Mouse (Mus musculus) gastrocnemius, postnatal 25 days (tissue): ENCODE measurements around the gene Spi1. TPM values are rescaled to one million over a fixed set of nuclear protein-coding genes. Genes with fewer than 3 reads are reported as not detected.
"Not testable (repeated sequence)": the region's sequence is repeated elsewhere in the genome, so short reads cannot be mapped to it uniquely, and the experiment has no call there.

Experiments
- DNase-seq: peaks from one replicate; pipeline ENCODE4 v3.0.0; 2022
- long read RNA-seq, 2 experiments: library from polyadenylated mRNA; stranded (forward); transcript quantifications; one replicate each; pipeline ENCODE4 v2.0.0; 2021
- total RNA-seq, 2 experiments: library from RNA; stranded (reverse); gene quantifications; 1 replicate in 1 of 2; 2 replicates in 1 of 2; pipeline ENCODE4 v1.2.3; 2021

Gene Spi1
- 1 to 10 TPM in 1 of 2 experiments, under 1 TPM in 1; 0.95 to 1.6 TPM for total RNA-seq
- long read RNA-seq, experiment 1, partial matches to known transcripts = 1 of 5 reads
- long read RNA-seq, experiment 1, other reads (novel, unspliced or antisense) = 0 of 5 reads
- long read RNA-seq, experiment 2, partial matches to known transcripts = 3 of 3 reads
- long read RNA-seq, experiment 2, other reads (novel, unspliced or antisense) = 0 of 3 reads

GRCm38 (mm10) chr2:91081775-91082695 is at the start of gene Spi1:
TSS of gene Spi1 (plus strand) at chr2:91082390.
- DNase-seq = no peak

GRCm38 (mm10) chr2:91033000-91033399 is 49.2 kb upstream of the Spi1 start:
- DNase-seq = no peak

GRCm38 (mm10) chr2:91035385-91035784 is 46.8 kb upstream of the Spi1 start, which contains the start of gene Rapsn:
TSS of gene Rapsn (plus strand) at chr2:91035620.
- peak; percentile 79 for DNase-seq

DNA sequence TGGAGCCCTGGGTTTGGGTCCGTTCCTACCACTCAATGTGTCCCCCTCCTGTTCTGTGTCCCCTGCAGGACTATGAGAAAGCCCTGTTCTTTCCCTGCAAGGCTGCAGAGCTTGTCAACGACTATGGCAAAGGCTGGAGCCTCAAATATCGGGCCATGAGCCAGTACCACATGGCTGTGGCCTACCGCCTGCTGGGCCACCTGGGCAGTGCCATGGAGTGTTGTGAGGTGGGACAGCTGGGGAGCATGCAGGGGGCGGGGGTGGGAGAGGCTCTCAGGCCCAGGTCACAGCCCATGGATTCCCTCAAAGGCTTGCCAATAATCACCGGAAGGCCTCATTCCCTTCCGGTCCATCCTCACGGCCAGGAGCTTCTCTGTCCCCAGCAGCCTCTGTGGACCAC is 40.4 kb upstream of the Spi1 start:
- DNase-seq = no peak

DNA sequence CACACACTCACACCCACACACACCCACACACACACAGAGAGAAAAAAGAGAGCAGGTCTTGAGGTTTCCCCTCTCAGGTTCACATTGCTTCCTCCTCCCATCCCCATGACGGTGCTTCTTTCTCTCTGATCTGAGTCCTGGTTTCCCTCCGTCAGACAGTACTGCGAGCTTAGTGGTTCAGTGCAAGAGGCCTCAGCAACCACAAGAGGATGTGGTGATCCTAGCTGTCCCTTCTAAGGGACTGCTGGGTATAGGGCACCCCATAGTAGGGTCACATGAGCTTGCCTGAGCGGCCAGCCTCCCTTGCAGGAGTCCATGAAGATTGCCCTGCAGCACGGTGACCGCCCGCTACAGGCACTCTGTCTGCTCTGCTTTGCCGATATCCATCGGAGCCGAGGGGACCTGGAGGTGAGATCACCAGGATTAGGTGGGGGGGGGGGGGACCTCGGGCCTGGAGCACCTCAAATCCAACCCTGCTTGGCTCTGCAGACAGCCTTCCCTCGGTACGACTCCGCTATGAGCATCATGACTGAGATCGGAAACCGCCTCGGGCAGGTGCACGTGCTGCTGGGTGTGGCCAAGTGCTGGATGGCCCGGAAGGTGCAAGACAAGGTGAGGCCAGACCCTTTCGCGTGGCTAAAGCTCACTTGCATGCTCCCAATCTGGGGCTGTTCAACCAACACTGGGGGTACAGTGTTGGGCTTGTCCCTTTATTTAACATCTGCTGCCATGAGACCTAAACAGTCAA is 39.4 kb upstream of the Spi1 start:
- no peak for DNase-seq

DNA sequence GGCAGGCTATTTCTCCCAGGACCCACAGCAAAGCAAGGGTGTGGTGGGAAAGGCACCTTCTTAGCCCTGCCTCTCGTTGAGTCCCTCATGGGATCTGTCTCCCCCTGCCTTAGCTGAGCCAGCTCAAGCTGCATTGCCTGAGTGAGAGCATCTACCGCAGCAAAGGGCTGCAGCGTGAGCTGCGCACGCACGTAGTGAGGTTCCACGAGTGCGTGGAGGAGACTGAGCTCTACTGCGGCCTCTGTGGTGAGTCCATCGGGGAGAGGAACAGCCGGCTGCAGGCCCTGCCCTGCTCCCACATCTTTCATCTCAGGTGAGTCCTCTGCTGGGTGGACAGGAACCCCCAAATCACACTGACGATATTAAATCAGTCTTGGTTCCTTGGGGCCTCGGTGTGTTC is 37.5 kb upstream of the Spi1 start:
- DNase-seq = no peak

DNA sequence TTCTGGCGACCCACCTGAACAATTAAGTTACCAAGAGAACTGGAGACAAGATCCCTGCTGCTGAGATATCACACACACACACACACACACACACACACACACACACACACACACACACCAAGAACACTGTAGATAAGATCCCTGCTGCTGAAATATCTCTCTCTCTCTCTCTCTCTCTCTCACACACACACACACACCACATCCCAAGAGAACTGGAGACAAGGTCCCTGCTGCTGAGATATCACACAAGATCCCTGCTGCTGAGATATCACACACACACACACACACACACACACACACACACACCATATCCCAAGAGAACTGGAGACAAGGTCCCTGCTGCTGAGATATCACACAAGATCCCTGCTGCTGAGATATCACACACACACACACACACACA is 36.4 kb upstream of the Spi1 start:
- DNase-seq = not testable (repeated sequence)

DNA sequence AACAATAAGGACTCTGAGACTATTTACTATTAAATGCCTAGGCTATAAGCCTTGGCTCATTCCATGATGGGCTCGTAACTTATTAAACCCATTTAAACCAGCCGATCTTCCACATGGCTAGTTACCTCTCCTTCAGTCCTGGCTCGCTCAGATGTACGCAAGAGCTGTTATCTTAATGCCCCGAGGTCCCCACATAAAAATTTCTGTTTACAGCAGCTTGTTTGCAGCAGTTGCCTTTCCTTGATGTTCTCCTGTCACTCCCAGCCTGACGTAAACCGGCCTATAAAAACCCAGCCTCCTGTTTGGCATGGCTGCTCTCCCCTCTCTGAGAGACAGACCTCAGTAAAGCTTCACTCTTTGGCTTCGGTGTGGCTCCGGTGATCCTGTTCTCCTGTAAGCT is 34.8 kb upstream of the Spi1 start:
- DNase-seq = no peak

- no peak for DNase-seq
These were observed 30.3 kb upstream of the Spi1 start for GRCm38 (mm10) chr2:91051917-91052316.

GRCm38 (mm10) chr2:91052752-91053151 is 29.4 kb upstream of the Spi1 start:
- DNase-seq = no peak

GRCm38 (mm10) chr2:91053181-91053933 is 28.8 kb upstream of the Spi1 start:
- no peak for DNase-seq

DNA sequence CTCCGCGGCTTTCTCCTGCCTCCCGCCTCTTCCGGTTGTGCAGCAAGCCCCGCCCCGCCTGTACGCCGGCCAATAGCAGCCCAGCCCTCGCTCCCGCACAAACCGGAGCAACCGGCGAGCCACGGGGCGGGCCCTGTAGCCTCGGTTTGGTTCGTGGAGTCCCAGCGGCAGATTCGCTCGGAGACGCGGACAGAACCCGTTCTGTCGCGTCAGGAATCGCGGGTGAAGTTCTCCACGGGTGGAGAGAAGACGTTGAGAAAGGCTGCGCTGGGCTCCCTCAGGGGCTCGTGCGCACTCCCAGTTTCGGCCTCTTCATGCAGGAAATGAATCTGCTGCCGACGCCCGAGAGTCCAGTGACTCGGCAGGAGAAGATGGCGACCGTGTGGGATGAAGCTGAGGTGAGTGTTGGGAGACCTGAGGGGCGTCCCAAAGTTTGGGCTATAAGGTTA is 28.2 kb upstream of the Spi1 start, which contains the start of gene Psmc3:
Gene Psmc3, plus strand, starts transcription at position 76 of the 449 bp plus-strand sequence.
- peak; percentile 97 for DNase-seq

GRCm38 (mm10) chr2:91058435-91058834 is 23.8 kb upstream of the Spi1 start:
- no peak for DNase-seq

GRCm38 (mm10) chr2:91059376-91059775 is 22.8 kb upstream of the Spi1 start:
- no peak for DNase-seq

- DNase-seq = no peak
These were observed 21.4 kb upstream of the Spi1 start for GRCm38 (mm10) chr2:91060544-91061355.

GRCm38 (mm10) chr2:91061849-91062481 is 20.2 kb upstream of the Spi1 start:
- DNase-seq = peak; percentile 63

DNA sequence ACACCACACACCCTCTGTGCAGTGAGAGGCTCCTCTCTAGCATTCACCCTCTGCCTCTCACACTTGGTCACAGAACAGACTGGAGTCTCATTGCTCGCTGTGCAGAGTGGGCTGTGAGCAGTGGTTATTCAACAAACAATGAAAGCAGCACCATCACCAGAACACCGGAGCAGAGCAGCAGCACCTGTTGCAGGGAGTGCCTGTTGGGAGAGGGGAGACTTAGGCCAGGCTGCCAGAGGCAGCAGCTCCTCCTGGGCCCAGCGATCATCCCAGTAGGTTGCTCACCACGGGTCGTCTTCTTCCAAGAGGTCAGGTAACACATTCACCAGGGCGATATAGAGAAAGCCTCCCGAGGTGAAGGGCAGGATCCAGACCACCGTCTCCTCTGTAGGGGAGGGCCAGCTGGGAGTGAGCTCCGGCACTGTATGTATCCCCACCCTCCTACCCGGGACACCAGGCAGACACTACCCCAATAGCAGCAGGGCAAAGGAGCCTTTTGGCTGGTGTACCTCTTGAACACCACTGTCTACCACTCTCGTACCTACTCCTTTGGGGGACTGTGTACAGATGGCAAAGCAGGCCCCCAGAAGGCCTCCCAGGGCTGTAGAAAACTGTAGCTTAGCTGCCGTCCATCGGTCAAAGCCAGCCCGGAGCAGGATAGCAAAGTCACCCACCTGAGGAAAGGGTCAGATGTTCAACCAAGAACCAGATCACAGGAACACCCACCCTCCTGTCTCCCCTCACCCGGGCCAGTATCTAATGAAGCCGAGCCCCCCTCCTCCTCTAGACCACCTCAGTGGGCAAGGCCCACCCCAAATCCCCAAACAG is 19.2 kb upstream of the Spi1 start:
- no peak for DNase-seq

- DNase-seq = no peak
These were observed 18.0 kb upstream of the Spi1 start for GRCm38 (mm10) chr2:91064211-91064610.

- DNase-seq = peak; percentile 57
These were observed 16.6 kb upstream of the Spi1 start for GRCm38 (mm10) chr2:91065544-91065943.
